Mouse (Mus musculus) hindbrain, embryonic 14.5 days (tissue): ENCODE measurements around the gene Brca2. TPM values are rescaled to one million over a fixed set of nuclear protein-coding genes. Genes with fewer than 3 reads are reported as not detected.
"Not testable (repeated sequence)": the region's sequence is repeated elsewhere in the genome, so short reads cannot be mapped to it uniquely, and the experiment has no call there.

Experiments used
- ATAC-seq: fragments of 200-750 bp; cut with Nextera tagmentation; 2 replicates; pipeline ENCODE4 v1.8.0; 2017; ENCODE audit warnings: moderate number of reproducible peaks, mild to moderate bottlenecking, moderate TSS enrichment, moderate library complexity; ENCODE audit not compliant: low FRiP score
- DNase-seq: peaks from one replicate; pipeline ENCODE4 v3.0.0-alpha.2; 2015; ENCODE audit warnings: low spot score
- H3K27ac ChIP-seq: fragments of 300-500 bp; sonication (generic); 2 replicates; pipeline ENCODE4 v1.5.1; 2014; ENCODE audit warnings: mild to moderate bottlenecking, moderate library complexity
- H3K27me3 ChIP-seq: fragments of 300-500 bp; sonication (generic); 2 replicates; pipeline ENCODE4 v1.6.1; 2014; ENCODE audit warnings: mild to moderate bottlenecking, low read length, mixed read lengths; ENCODE audit not compliant: control insufficient read depth, insufficient read depth
- H3K36me3 ChIP-seq: fragments of 300-500 bp; sonication (generic); replicated peaks from 2 replicates; pipeline ENCODE4 v1.6.1; 2014; ENCODE audit not compliant: control insufficient read depth, insufficient read depth
- H3K4me1 ChIP-seq: fragments of 300-500 bp; sonication (generic); replicated peaks from 2 replicates; pipeline ENCODE4 v1.6.1; 2014; ENCODE audit warnings: antibody characterized with exemption, low read length, mixed read lengths; ENCODE audit not compliant: control insufficient read depth, insufficient read depth
- H3K4me2 ChIP-seq: fragments of 300-500 bp; sonication (generic); replicated peaks from 2 replicates; pipeline ENCODE4 v1.6.1; 2014; ENCODE audit warnings: mild to moderate bottlenecking, moderate library complexity
- H3K4me3 ChIP-seq: fragments of 300-500 bp; sonication (generic); replicated peaks from 2 replicates; pipeline ENCODE4 v1.5.1; 2014; ENCODE audit warnings: mild to moderate bottlenecking, low read length
- H3K9ac ChIP-seq: fragments of 300-500 bp; sonication (generic); 2 replicates; pipeline ENCODE4 v1.6.1; 2014
- H3K9me3 ChIP-seq: fragments of 300-500 bp; sonication (generic); 2 replicates; pipeline ENCODE4 v1.6.1; 2016; ENCODE audit warnings: low read length; ENCODE audit not compliant: control insufficient read depth
- WGBS: fragments of 180-500 bp; shearing (Covaris S2); extraction: QIAGEN DNeasy Blood & Tissue Kit; methylation state at CpG from one replicate; pipeline ENCODE4 v1.1.7; 2014; 5-methylcytosine and 5-hydroxymethylcytosine counted together
- polyA plus RNA-seq: library from polyadenylated mRNA; unstranded; fragments of >200 nt; fragmentation: Nextera tagmentation; extraction: Ambion mirVana; gene quantifications from 2 replicates; pipeline ENCODE4 v1.2.1, GENCODE M21; 2014

Gene Brca2
- 10.4 and 10.9 TPM in 2 replicates for polyA plus RNA-seq

DNA sequence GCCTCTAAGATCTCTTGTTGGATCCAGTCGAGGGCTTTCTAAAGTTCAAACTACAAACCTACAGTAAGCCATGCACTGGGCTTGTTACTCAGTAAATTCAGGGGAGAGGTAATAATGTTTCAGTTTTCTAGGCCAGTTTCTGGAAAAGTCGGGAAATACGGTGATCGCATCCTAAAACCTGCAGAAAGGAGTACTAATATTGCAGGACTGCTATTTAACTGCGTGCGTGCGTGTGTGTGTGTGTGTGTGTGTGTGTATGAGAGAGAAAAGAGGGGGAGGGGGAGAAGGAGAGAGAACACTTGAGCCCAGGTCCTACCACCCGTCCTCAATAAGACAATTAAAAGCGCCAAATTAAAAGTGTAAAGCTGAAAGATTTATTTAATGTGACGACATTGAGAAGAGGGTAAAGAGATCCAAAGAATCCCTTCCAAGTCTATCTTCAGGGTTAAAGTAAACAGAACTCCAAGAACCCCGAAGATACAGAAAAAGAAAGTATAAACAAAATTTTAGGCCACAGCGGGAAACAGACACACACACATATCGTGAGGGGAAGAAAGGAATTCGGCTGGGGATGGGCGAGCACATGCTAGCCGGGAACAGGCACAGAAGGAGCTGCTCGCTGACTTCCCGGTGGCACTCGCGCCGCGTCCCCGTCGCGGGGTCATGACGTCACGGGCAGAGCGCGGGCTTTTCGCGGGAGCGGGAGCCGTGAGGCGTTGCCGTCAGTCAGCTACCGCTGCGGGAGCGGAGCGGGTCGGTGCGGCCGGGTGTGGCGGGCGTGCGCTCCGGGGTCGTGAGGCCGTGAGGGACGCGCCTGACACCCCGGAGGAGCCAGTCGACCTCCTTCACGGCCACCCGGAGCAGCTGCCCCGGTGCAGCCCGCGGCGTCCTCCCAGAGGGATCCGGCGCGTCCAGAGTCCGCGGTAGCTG is at the start of gene Brca2:
Brca2 (plus strand) TSS at position 694 of the 930 bp plus-strand sequence.
- peak; percentile 96 for ATAC-seq
- WGBS, result 5% methylated on average over 63 of the region's 63 CpGs
- peak within 1 kb of the TSS; percentile 83 for H3K9ac ChIP-seq

GRCm38 (mm10) chr5:150477364-150477763 is 45.1 kb upstream of the Brca2 start:
- peaks cover 60% of the 10 kb centered on the region for H3K36me3 ChIP-seq
- ATAC-seq, result no peak
- no peaks in the 10 kb centered on the region for H3K4me1 ChIP-seq
- no peaks in the 10 kb centered on the region for H3K9me3 ChIP-seq
- no peak for DNase-seq
- no peak overlapping the region for H3K27ac ChIP-seq
- 72% methylated on average over 4 of the region's 4 CpGs for WGBS
- no peak overlapping the region for H3K9ac ChIP-seq
- H3K4me3 ChIP-seq, result no peak overlapping the region
- no peaks in the 10 kb centered on the region for H3K27me3 ChIP-seq
- no peak overlapping the region for H3K4me2 ChIP-seq

More for the DNA sequence above, at the start of gene Brca2:
- peak within 1 kb of the TSS; percentile 77 for H3K4me2 ChIP-seq
- no peaks in the 10 kb centered on the region for H3K4me1 ChIP-seq
- peak; percentile 97 for DNase-seq
- peak within 1 kb of the TSS; percentile 62 for H3K27ac ChIP-seq
- no peaks in the 10 kb centered on the region for H3K36me3 ChIP-seq
- no peaks in the 10 kb centered on the region for H3K9me3 ChIP-seq
- no peaks in the 10 kb centered on the region for H3K27me3 ChIP-seq
- H3K4me3 ChIP-seq, result peak within 1 kb of the TSS; percentile 87

- H3K4me3 ChIP-seq, result no peak overlapping the region
- no peak overlapping the region for H3K27ac ChIP-seq
- no peaks in the 10 kb centered on the region for H3K4me1 ChIP-seq
- no peaks in the 10 kb centered on the region for H3K27me3 ChIP-seq
- H3K36me3 ChIP-seq, result peaks cover 60% of the 10 kb centered on the region
- H3K4me2 ChIP-seq, result no peak overlapping the region
- no peak for DNase-seq
- ATAC-seq, result no peak
- 86% methylated on average over 4 of the region's 4 CpGs for WGBS
- no peak overlapping the region for H3K9ac ChIP-seq
- H3K9me3 ChIP-seq, result no peaks in the 10 kb centered on the region
Observed at GRCm38 (mm10) chr5:150478612-150479011, 43.8 kb upstream of the Brca2 start.

- H3K27me3 ChIP-seq, result no peaks in the 10 kb centered on the region
- H3K4me1 ChIP-seq, result no peaks in the 10 kb centered on the region
- H3K4me3 ChIP-seq, result no peak overlapping the region
- H3K27ac ChIP-seq, result no peak overlapping the region
- no peak overlapping the region for H3K4me2 ChIP-seq
- no peaks in the 10 kb centered on the region for H3K9me3 ChIP-seq
- DNase-seq (no peak), ATAC-seq (no peak)
- peaks cover 57% of the 10 kb centered on the region for H3K36me3 ChIP-seq
- H3K9ac ChIP-seq, result no peak overlapping the region
- WGBS, result 74% methylated on average over 3 of the region's 3 CpGs
Observed at GRCm38 (mm10) chr5:150485198-150485597, 37.2 kb upstream of the Brca2 start.

DNA sequence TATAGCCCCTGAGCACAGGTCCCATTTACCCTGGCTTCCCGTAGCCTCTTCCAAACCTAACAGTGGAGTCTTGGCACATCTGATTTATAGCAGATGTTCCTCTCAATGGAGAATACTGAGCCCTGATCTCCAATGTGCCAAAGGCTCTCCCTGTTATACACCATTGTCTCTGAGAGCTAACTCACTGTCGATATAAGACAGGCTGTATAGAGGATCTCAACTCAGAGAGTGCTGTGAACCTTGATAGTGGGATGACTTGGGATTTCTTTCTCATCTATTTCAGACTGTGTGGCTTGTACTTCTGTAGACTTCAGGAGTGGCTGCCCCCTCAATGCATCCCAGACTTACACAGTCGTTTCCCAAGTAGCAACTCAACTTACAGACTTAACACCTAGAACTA is 32.1 kb upstream of the Brca2 start:
- no peak for ATAC-seq
- H3K9ac ChIP-seq, result no peak overlapping the region
- H3K9me3 ChIP-seq, result 0 out of 2 replicates have a peak, but pooled peaks cover 4% of the 10 kb centered on the region
- 85% methylated on average over 3 of the region's 3 CpGs for WGBS
- DNase-seq, result no peak
- no peaks in the 10 kb centered on the region for H3K27me3 ChIP-seq
- no peak overlapping the region for H3K4me3 ChIP-seq
- H3K4me1 ChIP-seq, result no peaks in the 10 kb centered on the region
- H3K27ac ChIP-seq, result no peak overlapping the region
- H3K4me2 ChIP-seq, result no peak overlapping the region
- peaks cover 57% of the 10 kb centered on the region for H3K36me3 ChIP-seq

DNA sequence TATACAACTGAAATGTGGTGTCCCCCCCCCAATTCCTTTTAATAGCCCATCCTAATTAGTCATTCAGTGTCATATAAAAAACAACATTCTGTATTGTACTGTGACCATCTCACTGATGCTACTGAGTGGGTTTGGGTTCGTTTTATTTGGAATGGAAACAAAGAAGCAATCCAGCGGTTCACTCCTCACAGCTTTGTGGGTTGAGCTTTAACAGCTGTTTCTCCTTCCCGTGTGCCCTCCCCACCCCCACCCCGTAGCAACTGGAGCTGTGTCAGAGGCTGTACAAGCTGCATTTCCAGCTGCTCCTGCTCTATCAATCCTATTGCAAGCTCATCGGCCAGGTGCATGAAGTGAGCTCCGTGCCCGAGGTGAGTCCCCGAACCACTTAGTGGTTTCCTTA is 31.6 kb upstream of the Brca2 start:
- peaks cover 59% of the 10 kb centered on the region for H3K36me3 ChIP-seq
- H3K27me3 ChIP-seq, result no peaks in the 10 kb centered on the region
- no peaks in the 10 kb centered on the region for H3K4me1 ChIP-seq
- H3K27ac ChIP-seq, result no peak overlapping the region
- ATAC-seq (no peak), DNase-seq (no peak)
- 75% methylated on average over 8 of the region's 8 CpGs for WGBS
- no peak overlapping the region for H3K4me2 ChIP-seq
- H3K4me3 ChIP-seq, result no peak overlapping the region
- H3K9me3 ChIP-seq, result 0 out of 2 replicates have a peak, but pooled peaks cover 4% of the 10 kb centered on the region
- H3K9ac ChIP-seq, result no peak overlapping the region

- H3K9ac ChIP-seq, H3K27me3 ChIP-seq, H3K4me1 ChIP-seq, H3K27ac ChIP-seq, DNase-seq, H3K9me3 ChIP-seq, H3K4me3 ChIP-seq, H3K4me2 ChIP-seq, ATAC-seq: not testable (repeated sequence)
- peaks cover 65% of the 10 kb centered on the region for H3K36me3 ChIP-seq
- WGBS, result 88% methylated on average over 4 of the region's 4 CpGs
Observed at GRCm38 (mm10) chr5:150491573-150492173, 30.8 kb upstream of the Brca2 start.

- no peak overlapping the region for H3K4me3 ChIP-seq
- ATAC-seq (no peak), DNase-seq (peak; percentile 27)
- no peak overlapping the region for H3K4me2 ChIP-seq
- no peaks in the 10 kb centered on the region for H3K27me3 ChIP-seq
- H3K4me1 ChIP-seq, result no peaks in the 10 kb centered on the region
- H3K9me3 ChIP-seq, result 0 out of 2 replicates have a peak, but pooled peaks cover 4% of the 10 kb centered on the region
- H3K36me3 ChIP-seq, result peaks cover 58% of the 10 kb centered on the region
- H3K27ac ChIP-seq, result no peak overlapping the region
- H3K9ac ChIP-seq, result no peak overlapping the region
- 49% methylated on average over 6 of the region's 6 CpGs for WGBS
Observed at GRCm38 (mm10) chr5:150495792-150496191, 26.6 kb upstream of the Brca2 start.

- WGBS, result 92% methylated on average over 6 of the region's 6 CpGs
- Histone ChIP-seq H3K4me3 (no peak overlapping the region), H3K27me3 (no peaks in the 10 kb centered on the region), H3K9me3 (no peaks in the 10 kb centered on the region), H3K4me2 (no peak overlapping the region), H3K36me3 (no peaks in the 10 kb centered on the region), H3K27ac (no peak overlapping the region), H3K9ac (no peak overlapping the region), H3K4me1 (no peaks in the 10 kb centered on the region)
- ATAC-seq, result no peak
- no peak for DNase-seq
Observed at GRCm38 (mm10) chr5:150510451-150511225, 11.8 kb upstream of the Brca2 start.
